Mouse (Mus musculus) right cerebral cortex, postnatal 4 days (tissue): ENCODE results near the gene Trim14.

ENCODE experiments used
- DNase-seq: peaks from one replicate; pipeline ENCODE4 v3.0.0-alpha.2; 2022

Trim14 gene

DNA sequence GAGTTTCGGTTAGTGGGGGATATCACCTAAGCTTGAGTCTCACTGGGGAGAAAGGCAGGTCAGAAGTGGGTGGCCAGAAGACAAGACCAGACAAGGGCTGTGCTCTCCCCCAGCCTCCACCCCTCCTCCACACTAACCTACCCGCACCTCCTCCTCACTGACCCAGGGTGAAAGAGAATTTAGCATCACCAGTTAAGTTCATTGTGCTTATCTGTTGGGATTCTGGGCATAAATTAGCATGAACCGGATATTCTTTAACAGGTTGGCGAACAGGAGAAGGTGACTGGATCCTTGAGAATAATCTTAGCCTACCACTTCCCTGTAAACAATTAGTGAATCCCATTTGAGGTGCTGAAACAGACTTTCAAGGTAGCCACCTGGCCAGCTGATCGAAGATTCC is 60.8 kb downstream of the Trim14 start:
- DNase-seq = no peak

DNA sequence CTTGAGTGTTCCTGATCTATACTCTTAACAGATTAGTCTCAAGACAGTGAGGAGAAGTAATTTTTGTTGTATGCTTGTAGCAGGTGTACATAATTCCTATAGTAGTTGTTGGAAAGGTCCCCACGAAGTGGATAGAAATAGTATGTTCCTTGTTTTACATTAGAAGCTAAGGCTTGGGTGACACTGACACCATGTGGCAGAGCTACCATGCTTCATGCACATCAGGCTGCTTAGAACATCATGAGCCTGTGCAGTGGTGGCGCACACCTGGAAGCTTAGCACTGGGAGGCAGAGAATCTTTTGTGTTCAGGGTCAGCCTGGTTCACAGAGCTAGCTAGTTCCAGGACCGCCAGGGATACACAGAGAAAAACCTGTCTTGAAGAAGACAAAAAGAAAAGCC is 70.2 kb downstream of the Trim14 start:
- no peak for DNase-seq

DNA sequence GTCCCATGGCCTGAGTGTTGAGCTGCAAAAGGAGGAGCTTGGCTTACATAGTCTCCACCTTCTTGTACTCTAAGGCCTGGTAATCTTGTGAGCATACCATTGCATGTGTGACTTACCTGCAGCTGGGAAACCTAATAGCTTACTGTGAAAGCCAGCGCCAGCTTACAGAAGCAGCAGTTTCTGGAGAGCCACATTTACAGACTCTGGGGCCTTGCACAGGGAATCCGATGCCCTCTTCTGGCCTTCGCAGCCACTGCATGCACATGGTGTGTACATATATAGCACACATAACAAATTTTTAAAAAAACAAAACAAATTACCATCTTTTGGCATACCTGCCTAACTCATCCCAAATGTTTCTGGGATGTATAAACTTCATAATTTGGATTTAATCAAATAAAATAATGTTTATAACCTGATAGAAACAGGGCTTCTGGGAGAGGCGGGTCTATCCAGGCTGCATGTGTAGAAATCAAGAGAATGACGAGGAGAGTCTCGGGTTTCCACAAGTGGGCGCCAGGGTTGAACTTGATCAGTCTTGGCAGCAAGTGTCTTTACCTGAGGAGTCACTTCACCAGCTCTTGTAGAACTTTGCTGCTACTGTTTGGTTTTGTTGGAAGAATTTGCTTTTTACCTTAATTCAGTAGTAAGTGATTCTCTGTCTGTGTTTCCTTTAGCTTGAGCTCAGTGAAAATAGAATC is 72.7 kb downstream of the Trim14 start:
- DNase-seq = peak; percentile 52

DNA sequence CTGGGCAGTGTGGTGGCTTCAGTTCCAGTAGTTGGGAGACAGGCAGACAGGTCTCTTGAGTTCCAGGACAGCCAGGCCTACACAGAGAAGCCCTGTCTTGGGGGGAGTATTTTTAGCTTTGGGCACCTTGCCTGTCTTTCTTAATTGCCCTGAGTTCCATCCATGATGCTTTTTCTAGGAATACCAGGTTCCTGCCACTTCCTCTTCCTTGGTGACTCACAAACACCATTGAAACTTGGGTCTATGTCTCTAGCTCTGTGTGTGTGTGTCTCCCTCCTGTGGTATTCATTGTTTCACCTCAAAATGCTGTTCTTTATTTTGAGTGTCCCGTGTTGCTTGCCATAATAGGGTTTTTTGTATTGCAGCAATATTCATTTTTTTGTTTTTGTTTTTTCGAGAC is 77.5 kb downstream of the Trim14 start:
- no peak for DNase-seq

DNA sequence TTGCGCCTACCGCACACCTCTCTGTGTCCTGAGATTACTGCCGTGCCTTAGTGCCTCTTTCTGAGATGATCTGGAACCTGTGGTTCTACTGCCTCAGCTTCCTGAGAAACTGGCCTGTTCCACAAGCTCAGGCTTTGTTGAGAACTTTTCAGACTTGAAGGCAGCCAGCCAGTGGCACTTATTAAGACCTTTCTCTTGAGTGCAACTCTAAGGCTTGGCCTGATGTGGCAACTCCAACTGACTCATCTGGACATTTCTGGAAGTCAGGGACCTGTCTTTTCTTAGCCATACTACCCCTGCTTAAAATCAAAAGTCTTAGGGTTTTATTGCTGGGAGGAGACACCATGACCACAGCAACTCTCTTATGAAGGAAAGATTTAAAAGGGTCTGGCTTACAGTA is 78.8 kb downstream of the Trim14 start:
- no peak for DNase-seq

DNA sequence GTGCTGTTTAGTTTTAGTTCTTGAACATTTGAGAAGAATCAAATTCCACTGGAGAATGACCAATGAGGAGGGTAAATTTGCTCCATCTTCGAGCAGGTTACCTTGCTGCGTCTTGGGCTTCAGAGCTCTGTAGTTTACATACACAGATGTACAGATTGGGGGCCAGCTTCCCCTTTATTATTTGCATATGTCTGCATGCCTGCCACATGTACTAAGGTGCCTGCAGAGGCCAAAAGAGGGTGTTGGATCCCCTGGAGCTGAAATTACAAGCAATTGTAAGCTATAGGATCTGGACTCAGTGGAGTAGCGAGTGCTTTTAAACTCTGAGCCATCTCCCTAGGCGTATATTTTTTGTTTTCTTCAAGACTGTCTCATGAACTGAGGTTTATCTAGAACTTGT is 79.2 kb downstream of the Trim14 start:
- no peak for DNase-seq

DNA sequence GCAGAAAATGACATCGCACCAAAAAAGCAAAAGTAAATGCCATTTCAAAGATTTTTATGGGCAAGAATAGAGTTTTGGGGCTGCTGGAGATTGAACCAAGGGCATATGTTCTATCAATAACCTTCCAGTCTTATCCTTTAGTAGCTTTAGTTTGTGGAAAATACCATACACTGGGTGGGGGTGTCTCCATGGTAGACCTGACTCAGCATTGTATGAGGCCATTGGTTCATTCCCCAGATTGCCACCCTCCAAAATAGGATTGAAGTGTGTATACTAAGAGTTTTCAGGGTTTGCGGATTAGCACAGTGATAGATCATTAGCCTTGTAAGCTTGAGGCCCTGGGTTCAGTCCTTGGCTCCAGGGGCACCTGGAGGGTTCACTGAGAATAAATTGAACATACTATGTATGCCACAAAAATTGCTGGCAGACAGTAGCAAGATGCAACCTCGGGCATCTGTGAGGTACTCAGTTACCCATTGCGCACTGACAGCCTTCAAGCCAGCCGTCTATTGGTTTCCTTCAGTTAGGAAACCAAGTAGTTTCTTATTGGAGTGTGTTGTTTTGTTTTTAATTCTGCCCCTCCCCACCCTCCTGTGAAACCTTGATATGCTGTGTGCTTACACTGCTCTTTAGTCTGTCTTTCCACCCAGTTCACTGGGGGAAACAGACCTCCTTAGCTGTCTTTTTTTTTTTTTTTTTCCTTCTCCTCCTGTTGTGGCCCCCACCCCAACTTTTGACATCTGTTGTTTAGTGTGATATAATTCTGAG is 81.7 kb downstream of the Trim14 start:
- no peak for DNase-seq

DNA sequence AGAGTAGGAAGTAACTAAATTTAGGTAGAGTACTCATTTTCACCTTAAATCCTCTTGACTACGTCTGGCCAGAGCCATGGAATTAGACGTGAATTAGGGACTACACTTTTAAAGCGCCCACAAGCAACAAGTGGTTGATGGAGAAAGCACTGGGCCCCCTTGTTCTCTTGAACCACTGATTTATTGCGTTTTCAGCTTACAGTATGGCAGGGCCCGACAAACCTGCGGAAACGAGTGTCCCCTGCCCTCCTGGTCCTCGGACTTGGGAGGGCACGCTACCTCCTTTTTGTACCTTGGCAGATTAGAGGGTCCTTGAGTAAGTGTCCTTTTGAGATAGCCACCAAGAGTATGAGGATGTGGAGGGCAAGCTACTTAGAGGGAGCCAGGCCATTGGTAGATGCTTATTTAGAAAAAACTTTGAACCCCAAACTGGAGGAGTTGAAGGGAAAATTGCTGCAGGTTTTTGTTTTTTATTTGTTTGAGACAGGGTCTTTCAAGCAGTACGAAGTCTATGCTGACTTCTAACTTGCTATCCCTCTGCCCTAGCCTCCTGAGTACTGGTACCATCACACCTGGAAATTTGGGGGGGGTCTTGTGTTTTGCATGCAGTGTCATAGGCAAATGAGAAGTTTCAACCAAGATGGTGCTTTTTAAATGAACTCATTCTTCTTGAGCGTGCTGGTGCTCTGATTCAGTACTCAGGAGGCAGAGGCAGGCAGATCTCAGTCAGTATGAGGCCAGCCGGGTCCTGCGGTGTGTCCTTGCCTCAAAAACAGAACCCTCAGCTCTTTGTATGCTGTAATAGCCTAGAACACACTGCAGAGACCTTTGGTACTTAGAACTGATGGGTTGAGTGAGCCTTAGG is 82.9 kb downstream of the Trim14 start:
- no peak for DNase-seq

DNA sequence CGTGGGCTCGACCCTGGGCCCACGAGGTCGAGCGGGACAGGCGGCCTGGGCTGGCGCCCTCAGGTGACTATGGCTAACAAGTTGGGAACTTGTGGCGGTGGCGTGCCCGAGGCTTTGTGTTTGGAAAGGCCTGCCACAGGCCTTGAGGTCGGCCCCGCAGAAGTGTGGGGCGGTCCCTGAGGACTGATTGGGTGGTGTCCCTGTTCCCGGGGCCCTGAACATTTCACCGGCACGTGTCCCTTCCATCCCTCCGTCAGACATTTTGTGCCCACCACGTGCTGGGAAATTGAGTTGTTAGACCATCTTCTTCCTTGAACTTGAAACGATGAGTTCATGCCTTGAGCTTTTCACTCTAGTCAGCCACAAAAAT is 83.5 kb downstream of the Trim14 start:
- DNase-seq = peak; percentile 50

DNA sequence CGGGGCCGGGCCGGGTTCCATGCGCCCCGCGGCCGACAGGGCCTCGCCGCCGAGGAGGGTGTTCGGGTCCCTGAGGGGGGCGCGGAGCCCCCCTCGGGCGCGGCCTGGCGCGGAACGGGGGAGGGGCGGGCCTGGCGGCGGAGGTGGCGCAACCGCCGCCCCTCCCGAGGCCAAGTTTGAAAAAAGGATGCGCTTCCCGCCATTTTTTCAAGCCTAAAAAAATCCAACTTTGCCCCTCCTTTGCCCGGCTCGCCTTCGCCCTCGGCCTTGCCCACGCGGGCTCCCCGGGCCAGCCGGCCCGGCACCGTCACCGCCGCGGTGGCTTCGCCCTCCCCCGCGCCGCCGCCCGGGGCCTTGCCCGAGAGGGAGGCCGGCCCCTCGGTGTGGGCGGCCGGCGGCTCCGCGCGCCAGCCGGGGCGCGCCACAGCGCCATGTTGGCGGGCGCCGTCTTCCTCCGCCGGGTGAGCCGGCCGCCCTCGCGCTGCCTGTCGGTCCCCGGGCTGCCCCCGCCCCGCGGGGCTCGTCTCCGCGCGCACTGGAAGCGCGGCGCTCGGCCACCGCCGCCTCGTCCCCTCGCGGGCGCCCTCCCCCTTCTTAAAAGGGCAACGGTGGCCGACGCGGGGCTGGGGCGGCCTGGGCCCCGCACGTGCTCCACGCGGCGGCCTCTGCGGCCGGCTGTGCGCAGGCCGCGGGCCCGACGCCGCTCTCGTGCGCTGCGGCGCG is 84.0 kb downstream of the Trim14 start:
- peak; percentile 72 for DNase-seq

DNA sequence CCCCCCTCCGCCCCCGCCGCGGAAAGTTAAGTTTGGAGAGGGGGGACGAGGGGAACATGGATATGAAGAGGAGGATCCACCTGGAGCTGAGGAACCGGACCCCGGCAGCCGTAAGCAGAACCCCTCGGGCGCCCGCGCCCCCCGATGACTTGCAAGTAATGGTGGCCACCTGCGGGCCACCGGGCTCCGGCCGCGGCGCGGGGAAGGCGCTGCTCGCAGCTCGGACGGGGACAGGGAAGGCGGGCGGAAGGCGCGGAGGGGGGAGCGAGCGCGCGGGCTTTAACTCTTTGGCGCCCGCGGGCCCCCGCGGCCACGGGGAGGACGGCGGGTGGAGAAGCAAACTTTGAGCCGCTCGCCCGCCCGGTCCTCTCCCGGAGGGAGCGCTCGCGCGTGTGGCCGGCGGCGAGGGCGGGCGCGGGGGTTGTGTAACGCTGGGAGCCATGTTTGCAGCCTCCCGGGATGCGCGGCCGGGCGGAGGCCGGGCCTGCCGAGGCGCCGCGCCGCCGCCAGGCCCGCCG is 84.6 kb downstream of the Trim14 start:
- peak; percentile 67 for DNase-seq

DNA sequence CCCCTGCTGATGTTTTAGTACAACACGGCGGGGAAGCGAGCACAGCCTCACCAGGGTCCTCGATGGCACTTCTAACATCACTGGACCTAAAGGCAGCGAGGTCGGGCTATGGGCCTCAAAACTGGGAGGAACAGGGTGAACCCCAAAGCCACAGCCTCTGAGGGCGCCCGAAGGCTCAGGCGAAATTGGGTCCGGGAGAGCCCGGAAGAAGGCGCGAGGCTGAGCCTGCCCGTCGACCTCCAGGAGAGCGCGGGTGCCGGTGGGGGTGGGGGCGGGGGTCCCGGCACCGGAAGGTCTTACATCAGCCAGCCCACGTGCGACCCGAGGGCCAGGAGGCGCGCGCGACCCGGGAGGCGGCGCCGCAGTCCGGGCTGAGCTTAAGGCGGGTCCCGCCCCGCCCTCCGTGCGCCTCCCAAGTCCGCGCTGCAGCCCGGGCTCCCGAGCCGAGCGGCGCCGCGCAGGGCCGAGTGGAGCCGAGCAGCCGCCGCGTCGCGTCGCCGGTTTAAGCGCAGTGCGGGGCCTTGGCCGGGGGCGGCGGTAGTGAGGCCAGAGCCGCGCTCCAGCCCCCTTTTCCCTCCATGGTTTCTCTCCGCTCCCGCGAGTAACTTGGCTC is 85.3 kb downstream of the Trim14 start, which contains the start of gene Anp32b:
TSS of gene Anp32b (plus strand) at position 384 of the 613 bp plus-strand sequence.
- DNase-seq = peak; percentile 94

DNA sequence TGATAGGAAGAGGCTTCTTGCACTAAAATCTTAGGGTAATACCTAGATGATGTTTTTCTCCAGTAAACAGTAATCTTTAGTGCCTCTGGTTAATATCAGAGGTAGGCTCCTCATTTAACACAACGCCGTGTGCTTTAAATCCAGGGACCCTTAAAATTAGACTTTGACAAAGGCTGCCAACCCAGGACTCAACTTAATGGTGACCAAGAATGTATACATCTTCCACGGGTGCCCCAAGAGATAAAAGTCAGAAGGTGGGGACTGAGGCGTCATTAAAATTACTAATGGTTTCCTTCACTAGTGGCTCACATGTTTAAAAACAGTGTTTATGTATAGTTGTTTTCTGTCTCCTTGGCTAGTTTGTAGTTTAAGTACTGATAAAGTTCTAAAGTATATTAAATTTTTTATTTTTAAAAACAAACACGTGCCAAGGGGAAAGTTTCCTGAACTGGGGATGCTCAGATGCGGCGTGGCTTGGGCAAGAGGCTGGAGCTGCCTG is 85.9 kb downstream of the Trim14 start:
- no peak for DNase-seq

DNA sequence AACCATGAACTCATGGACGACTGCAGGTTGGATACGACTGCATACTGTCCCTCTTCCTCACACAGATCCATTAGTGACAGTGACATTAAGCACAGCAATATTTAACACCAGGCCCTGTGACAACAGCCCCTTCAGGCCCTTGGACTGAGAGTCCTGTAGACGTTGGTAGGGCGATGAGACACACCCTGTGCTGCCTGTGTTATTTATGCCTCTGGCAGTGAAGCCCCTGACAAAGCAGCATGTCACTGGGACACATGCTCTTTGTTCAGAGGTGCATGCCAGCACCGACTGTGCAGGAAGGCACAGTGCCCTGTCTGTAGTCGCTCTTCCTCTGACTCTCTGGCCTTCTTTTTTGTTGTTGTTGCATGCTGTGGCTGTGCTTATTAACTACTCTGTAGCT is 87.1 kb downstream of the Trim14 start:
- no peak for DNase-seq

DNA sequence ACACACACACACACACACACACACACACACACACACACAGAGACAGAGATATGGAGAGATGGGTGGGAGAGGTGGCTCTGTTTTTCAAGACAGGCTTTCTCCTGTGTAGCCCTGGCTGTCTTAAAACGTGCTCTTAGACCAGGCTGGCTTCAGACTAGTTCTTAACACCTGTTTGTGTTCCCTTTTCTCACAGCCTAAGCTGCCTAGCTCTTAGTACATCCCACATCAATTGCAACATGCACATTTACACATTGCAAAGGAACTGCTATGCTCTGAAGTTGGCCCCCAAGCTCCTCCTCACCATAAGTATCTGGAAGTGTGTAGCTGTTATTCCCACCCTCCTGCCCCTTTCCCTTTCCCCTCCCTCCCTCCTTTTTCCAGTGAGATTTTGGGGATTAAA is 88.5 kb downstream of the Trim14 start:
- DNase-seq = no peak

DNA sequence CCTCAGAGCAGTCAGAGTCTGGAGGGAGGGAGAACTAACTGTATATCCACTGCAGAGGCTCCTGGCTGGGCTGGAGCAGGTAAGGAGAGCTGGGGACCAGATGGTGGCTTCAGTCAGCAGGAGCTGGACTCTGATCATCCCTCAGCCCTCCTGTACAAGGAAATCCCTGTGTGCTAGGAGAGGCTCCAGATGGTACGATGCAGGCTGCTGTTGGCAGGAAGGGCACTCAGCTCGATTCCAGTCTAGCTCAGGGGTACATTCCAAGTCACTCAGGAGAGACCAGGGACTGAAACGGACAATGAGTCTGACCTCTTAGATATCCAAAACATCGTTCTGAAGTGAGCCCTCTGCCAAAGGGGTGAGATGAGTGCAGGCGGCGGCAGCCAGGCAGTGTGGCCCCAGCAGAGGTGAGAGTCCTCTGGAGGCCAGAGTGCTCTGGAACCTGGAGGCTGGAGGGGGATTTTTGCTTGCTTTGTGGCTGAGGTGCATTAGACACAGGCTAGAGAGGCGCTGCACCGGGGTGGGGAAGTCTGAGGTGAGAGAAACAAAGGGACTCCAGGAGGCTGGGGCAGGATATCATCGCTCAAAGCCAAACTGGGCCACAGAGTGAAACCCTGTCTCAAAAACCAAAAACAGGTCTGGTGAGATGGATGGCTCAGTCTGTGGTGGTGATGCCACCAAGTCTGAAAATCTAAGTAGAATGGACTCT is 90.5 kb downstream of the Trim14 start:
- DNase-seq = no peak
